Comparison of ENCODE assay signal across 8 mouse cellular contexts in genomic region chr2:152741153-152742041, GRCm38 (mm10). TPM values are rescaled to one million over a fixed set of nuclear protein-coding genes. Genes with fewer than 3 reads are reported as not detected.
A peak's percentile ranks its signal among the peaks of the same experiment; 100 is the strongest.
DNase-seq lines count a peak whose midpoint lies in the region; ATAC-seq and TF ChIP-seq lines count a peak whose summit lies in the region.

No protein-coding gene starts in this region.

- H3ac ChIP-seq in myocyte (ENCODE audit: control insufficient read depth, insufficient read length), result no peak overlapping the region

- intact Hi-C loops in gastrocnemius, adult 2 months (cut with DNase I), result loop anchor here (1.0 to 2.0 kb wide), 2 partner anchors 45 to 89 kb away; partner anchors contain the start of gene Bcl2l1

- peak; percentile 59 for DNase-seq in gastrocnemius, adult 2 months
- DNase-seq in gastrocnemius, adult 18-20 months (ENCODE audit: low spot score), result no peak
- DNase-seq in adrenal gland, adult 18-20 months (ENCODE audit: low spot score in 2 of 2), result peak; percentile 57 to 62
- DNase-seq in forelimb bud, embryonic 11.5 days (ENCODE audit: low read depth, low spot score), result peak; percentile 61
- DNase-seq in hindbrain, postnatal 0 days (ENCODE audit: low spot score), result peak; percentile 77
- DNase-seq in liver, embryonic 14.5 days (ENCODE audit: low read depth in 3 of 3, low spot score in 3 of 3), result peak in 1 of 3 experiments; percentile 55

- peak; percentile 48 for ATAC-seq in hindbrain, postnatal 0 days
- ATAC-seq in liver, embryonic 14.5 days (ENCODE audit: insufficient read depth), result peak; percentile 8; the same call in 1 of the 2 replicates
- no peak for ATAC-seq in frontal cortex, adult (ENCODE audit: low TSS enrichment)

- H3K36me3 ChIP-seq in hindbrain, postnatal 0 days (ENCODE audit: insufficient read depth, low read length), result no peaks in the 10 kb centered on the region
- H3K36me3 ChIP-seq in liver, embryonic 14.5 days (replicated peaks; ENCODE audit: control insufficient read depth, insufficient read depth, low read depth), result no peaks in the 10 kb centered on the region
- no peaks in the 10 kb centered on the region for H3K36me3 ChIP-seq in myocyte (ENCODE audit: control insufficient read depth, insufficient read depth)

- H3K27ac ChIP-seq in gastrocnemius, adult 2 months, result peak overlapping the region; percentile 94
- H3K27ac ChIP-seq in hindbrain, postnatal 0 days, result peak overlapping the region; percentile 27; the same call in 1 of the 2 replicates
- peak overlapping the region; percentile 14 for H3K27ac ChIP-seq in liver, embryonic 14.5 days

- WGBS in hindbrain, postnatal 0 days, result 44% methylated on average over 14 of the region's 14 CpGs
- WGBS in liver, embryonic 14.5 days (ENCODE audit: insufficient replicate concordance), result 4% methylated on average over 14 of the region's 14 CpGs

- peak overlapping the region; percentile 37 for H3K4me3 ChIP-seq in gastrocnemius, adult 2 months
- no peak overlapping the region for H3K4me3 ChIP-seq in hindbrain, postnatal 0 days (ENCODE audit: low read length)
- H3K4me3 ChIP-seq in liver, embryonic 14.5 days (ENCODE audit: insufficient read depth in 1 of 2, low read depth in 2 of 2, low read length in 2 of 2), result no peak overlapping the region
- peak overlapping the region; percentile 5 for H3K4me3 ChIP-seq in myocyte

- TF ChIP-seq EP300 in liver, embryonic 14.5 days (IDR thresholded peaks at IDR 0.05; ENCODE audit: low read depth), result peak; percentile 41; the same call in 1 of the 2 replicates

- H3K4me2 ChIP-seq in hindbrain, postnatal 0 days (ENCODE audit: low read depth, low read length), result peak overlapping the region; percentile 24; the same call in 1 of the 2 replicates
- H3K4me2 ChIP-seq in liver, embryonic 14.5 days (ENCODE audit: low read depth), result peak overlapping the region; percentile 47
- H3K4me2 ChIP-seq in myocyte (ENCODE audit: low read depth), result peak overlapping the region; percentile 78

- peaks cover 3% of the 10 kb centered on the region; the same call in 1 of the 2 replicates for H3K4me1 ChIP-seq in hindbrain, postnatal 0 days (ENCODE audit: insufficient read depth, low read length)
- H3K4me1 ChIP-seq in liver, embryonic 14.5 days (replicated peaks; ENCODE audit: control insufficient read depth in 2 of 2, insufficient read depth in 2 of 2, low read length in 1 of 2), result peaks cover 26 to 45% of the 10 kb centered on the region in 2 experiments

- H3K27me3 ChIP-seq in hindbrain, postnatal 0 days (ENCODE audit: insufficient read depth, low read length), result no peaks in the 10 kb centered on the region
- no peaks in the 10 kb centered on the region for H3K27me3 ChIP-seq in liver, embryonic 14.5 days (ENCODE audit: control insufficient read depth, insufficient read depth, low read length)
- H3K27me3 ChIP-seq in myocyte (ENCODE audit: control insufficient read depth, insufficient read depth, insufficient read length), result no peaks in the 10 kb centered on the region

- H3K9ac ChIP-seq in hindbrain, postnatal 0 days (replicated peaks; ENCODE audit: low read length), result no peak overlapping the region
- H3K9ac ChIP-seq in liver, embryonic 14.5 days (replicated peaks), result no peak overlapping the region

- peak; percentile 37 for TF ChIP-seq POLR2A in myocyte (IDR thresholded peaks at IDR 0.05; ENCODE audit: insufficient read length, low read depth)

- H3K9me3 ChIP-seq in hindbrain, postnatal 0 days (ENCODE audit: low read length), result no peaks in the 10 kb centered on the region
- H3K9me3 ChIP-seq in liver, embryonic 14.5 days (ENCODE audit: control insufficient read depth, low read length), result no peaks in the 10 kb centered on the region

- TF ChIP-seq CTCF in gastrocnemius, adult 2 months (IDR thresholded peaks at IDR 0.05), result no peak
- TF ChIP-seq CTCF in hindbrain, postnatal 0 days (IDR thresholded peaks at IDR 0.05; ENCODE audit: low read depth), result no peak
- no peak for TF ChIP-seq CTCF in liver, embryonic 14.5 days (IDR thresholded peaks at IDR 0.05; ENCODE audit: low read depth)

- H3K79me2 ChIP-seq in myocyte (ENCODE audit: control insufficient read depth, insufficient read depth), result peaks cover 22% of the 10 kb centered on the region

TF ChIP-seq in myocyte, 11 proteins besides CTCF, POLR2A, EP300 and RAD21:
- TF ChIP-seq MAX (IDR thresholded peaks at IDR 0.05; ENCODE audit: low read depth) (no peak), TCF3 (IDR thresholded peaks at IDR 0.05; ENCODE audit: insufficient read length, low read depth) (no peak), MYOG (IDR thresholded peaks at IDR 0.05; ENCODE audit: control insufficient read depth in 1 of 3, insufficient read depth in 1 of 3, insufficient read length in 2 of 3, low read depth in 2 of 3) (peak in 1 of 3 experiments; percentile 47), CEBPB (IDR thresholded peaks at IDR 0.05; ENCODE audit: insufficient read depth, poor library complexity, severe bottlenecking) (peak; percentile 96), POLR2AphosphoS2 (IDR thresholded peaks at IDR 0.05; ENCODE audit: insufficient read length, low read depth) (no peak)

RNA-seq across cellular contexts. Expression of gene Id1, which starts 5.3 kb away (rescaled TPM):
- 10 to 100 TPM in 1 of 2 experiments, 1 to 10 TPM in 1; 6.7 to 26.8 TPM for total RNA-seq in gastrocnemius, adult 2 months (2021)
- 10 to 100 TPM; 16.0 to 28.5 TPM for total RNA-seq in gastrocnemius, adult 18-20 months (2021)
- total RNA-seq in adrenal gland, adult 18-20 months (2021), result 10 to 100 TPM; 51.8 to 93.4 TPM
- total RNA-seq in hindbrain, postnatal 0 days (2014; rRNA removed), result 142 and 198 TPM in 2 replicates
- 99.3 and 104 TPM in 2 replicates for polyA plus RNA-seq in hindbrain, postnatal 0 days (2015; fragmentation: Nextera tagmentation; extraction: Ambion mirVana)
- polyA plus RNA-seq in liver, embryonic 14.5 days (2012; rRNA removed), result 45.6 and 50.6 TPM in 2 replicates
- polyA plus RNA-seq in liver, embryonic 14.5 days (2014; fragmentation: Nextera tagmentation; extraction: Ambion mirVana), result 20.7 and 22.6 TPM in 2 replicates
- polyA plus RNA-seq in myocyte (2012; fragmentation: generic; extraction: Trizol), result 59.5 TPM

RNA-seq across cellular contexts. Expression of gene Cox4i2, which starts 12.6 kb away (rescaled TPM):
- total RNA-seq in gastrocnemius, adult 2 months (2021), result 1 to 10 TPM; 2.0 to 4.2 TPM
- 1 to 10 TPM; 2.6 to 3.5 TPM for total RNA-seq in gastrocnemius, adult 18-20 months (2021)
- total RNA-seq in adrenal gland, adult 18-20 months (2021), result 1 to 10 TPM; 2.5 to 3.8 TPM
- total RNA-seq in hindbrain, postnatal 0 days (2014; rRNA removed), result 2.1 and 7.1 TPM in 2 replicates
- 4.8 and 6.1 TPM in 2 replicates for polyA plus RNA-seq in hindbrain, postnatal 0 days (2015; fragmentation: Nextera tagmentation; extraction: Ambion mirVana)
- polyA plus RNA-seq in liver, embryonic 14.5 days (2012; rRNA removed), result 0.51 and 0.92 TPM in 2 replicates
- 0.47 and 0.51 TPM in 2 replicates for polyA plus RNA-seq in liver, embryonic 14.5 days (2014; fragmentation: Nextera tagmentation; extraction: Ambion mirVana)
- polyA plus RNA-seq in myocyte (2012; fragmentation: generic; extraction: Trizol), result not detected

RNA-seq across cellular contexts. Expression of gene Mcts2, which starts 54.6 kb away (rescaled TPM):
- total RNA-seq in gastrocnemius, adult 2 months (2021), result 10 to 100 TPM; 11.1 to 12.8 TPM
- 10 to 100 TPM; 11.3 to 12.7 TPM for total RNA-seq in gastrocnemius, adult 18-20 months (2021)
- 10 to 100 TPM; 23.5 to 25.8 TPM for total RNA-seq in adrenal gland, adult 18-20 months (2021)
- total RNA-seq in hindbrain, postnatal 0 days (2014; rRNA removed), result 9.0 and 14.0 TPM in 2 replicates
- polyA plus RNA-seq in hindbrain, postnatal 0 days (2015; fragmentation: Nextera tagmentation; extraction: Ambion mirVana), result 29.4 and 31.2 TPM in 2 replicates
- 4.3 and 10.3 TPM in 2 replicates for polyA plus RNA-seq in liver, embryonic 14.5 days (2012; rRNA removed)
- polyA plus RNA-seq in liver, embryonic 14.5 days (2014; fragmentation: Nextera tagmentation; extraction: Ambion mirVana), result 14.7 and 15.2 TPM in 2 replicates
- 27.0 TPM for polyA plus RNA-seq in myocyte (2012; fragmentation: generic; extraction: Trizol)

Comparison
In these comparisons a context has a peak if more than half of its experiments do, and no peak if none do; other contexts are left out.
1. H3K27ac ChIP-seq: peak in every context shown above with its lines; median percentile 94 in gastrocnemius, adult 2 months; 27 in hindbrain, postnatal 0 days; 14 in liver, embryonic 14.5 days.
2. H3K4me3 ChIP-seq: peak in gastrocnemius, adult 2 months (single experiment) and myocyte (single experiment); none in hindbrain, postnatal 0 days (single experiment) and liver, embryonic 14.5 days (0 of 2).
3. H3K4me2 ChIP-seq: peak in every context shown above with its lines; median percentile 78 in myocyte; 47 in liver, embryonic 14.5 days; 24 in hindbrain, postnatal 0 days.